Mouse (Mus musculus): Measurements from ENCODE around the gene Cd3eap.

Cd3eap gene

DNA sequence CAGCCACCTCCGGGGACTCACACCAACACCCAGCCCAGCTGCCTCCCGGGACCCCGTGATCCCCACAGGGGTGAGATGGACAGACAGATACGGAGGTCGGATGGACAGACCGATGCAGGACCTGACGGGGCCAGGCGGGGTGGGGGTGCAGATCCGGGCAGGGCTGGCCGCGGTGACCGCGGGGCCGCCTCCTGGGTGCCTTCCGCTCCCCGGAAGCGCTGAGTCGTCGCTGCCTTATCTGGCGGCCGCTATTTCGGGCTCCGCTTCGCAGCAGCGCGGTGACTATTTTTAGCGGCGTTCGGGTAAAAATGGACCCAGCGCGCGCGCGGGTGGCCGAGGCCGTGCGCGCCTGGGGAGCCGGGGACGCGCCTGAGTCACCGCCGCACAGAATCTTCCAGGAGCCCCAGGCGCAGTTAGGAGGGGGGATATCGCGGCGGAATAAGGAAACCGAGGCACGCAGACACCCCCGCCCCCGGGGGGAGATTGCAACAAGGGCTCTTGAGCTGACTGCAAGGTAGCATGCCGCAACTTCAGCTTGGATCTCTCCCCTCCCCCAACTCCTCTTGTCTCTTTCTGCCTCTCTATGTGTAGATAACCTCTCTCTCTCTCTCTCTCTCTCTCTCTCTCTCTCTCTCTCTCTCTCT is 26.5 kb downstream of the Cd3eap start:
- no peak for DNase-seq (ENCODE audit: low read depth, low spot score)

DNA sequence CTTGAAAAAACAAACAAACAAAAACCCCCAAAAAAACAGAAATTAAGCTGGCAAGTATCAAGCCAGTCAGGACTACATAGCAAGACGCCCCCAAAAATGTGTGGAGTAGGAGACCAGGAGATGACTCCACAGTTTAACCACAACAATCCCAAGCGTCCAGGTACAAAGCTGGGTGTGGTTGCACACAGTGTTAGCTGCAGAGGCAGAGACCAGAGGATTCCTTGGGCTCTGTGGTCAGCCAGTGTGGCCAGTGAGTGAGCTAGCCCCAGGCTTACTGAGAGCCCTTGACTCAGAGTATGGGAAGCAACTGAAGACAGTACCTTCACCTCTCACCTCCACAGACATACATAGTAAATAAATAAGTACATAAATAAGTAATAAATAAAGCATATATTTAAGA is 27.4 kb downstream of the Cd3eap start:
- DNase-seq (ENCODE audit: low read depth, low spot score), result no peak

DNA sequence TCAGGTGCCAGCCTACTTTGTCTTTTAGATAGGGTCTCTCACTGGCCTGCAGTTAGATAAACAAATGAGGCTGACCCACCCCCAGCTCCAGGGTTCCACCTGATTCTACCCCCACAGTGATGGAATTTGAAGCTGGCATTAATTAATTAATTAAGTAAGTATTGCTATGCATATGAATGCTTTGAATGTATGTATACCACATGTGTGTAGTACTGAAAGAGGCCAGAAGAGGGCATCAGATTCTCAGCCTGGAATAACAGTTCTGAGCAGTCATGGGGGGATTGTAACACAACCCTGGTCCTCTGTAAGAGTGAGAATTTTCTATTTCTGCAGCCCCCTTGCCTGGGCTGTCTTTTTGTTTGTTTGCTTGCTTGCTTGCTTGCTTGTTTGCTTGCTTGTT is 30.9 kb downstream of the Cd3eap start:
- peak; percentile 61 for DNase-seq (ENCODE audit: low read depth, low spot score)

DNA sequence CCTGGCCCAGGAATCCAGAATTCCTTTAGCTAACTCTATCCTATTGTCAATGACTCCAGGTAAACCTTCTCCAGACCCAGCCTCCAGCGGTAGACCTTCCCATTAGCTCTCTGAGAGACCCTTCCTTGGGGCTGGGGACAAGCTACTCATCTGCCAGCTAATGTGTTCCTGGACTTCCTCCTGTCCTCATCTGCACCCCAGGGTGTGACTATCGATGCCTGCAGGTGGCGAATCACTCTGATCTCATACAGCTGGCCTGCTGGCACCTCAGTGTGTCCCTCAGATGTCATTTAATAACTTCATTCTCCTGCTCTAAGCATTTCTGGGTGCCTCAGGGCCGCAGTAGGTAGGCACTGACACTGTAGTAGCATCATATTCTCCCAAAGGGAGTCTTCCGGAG is 31.5 kb downstream of the Cd3eap start:
- DNase-seq (ENCODE audit: low read depth, low spot score), result no peak

DNA sequence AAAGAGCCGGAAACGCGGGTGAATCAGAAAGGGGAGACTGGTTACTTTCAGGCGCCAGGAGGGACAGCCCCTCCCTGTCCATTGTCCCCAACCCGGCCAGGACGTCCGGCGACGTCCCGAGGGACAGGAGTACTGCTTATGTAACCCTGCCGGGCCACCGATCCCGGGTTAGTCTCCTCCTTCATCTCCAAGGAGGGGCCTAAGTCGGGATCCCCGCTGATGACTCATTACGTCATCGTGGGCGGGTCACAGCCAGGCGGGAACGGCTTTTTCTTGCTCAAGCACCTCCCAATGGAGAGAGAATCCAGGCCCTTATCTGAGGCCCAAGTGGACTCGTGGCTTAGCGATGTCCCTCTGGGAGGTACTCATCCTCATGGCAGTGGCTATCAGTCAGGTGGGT is 32.2 kb downstream of the Cd3eap start:
- peak; percentile 89 for DNase-seq (ENCODE audit: low read depth, low spot score)

DNA sequence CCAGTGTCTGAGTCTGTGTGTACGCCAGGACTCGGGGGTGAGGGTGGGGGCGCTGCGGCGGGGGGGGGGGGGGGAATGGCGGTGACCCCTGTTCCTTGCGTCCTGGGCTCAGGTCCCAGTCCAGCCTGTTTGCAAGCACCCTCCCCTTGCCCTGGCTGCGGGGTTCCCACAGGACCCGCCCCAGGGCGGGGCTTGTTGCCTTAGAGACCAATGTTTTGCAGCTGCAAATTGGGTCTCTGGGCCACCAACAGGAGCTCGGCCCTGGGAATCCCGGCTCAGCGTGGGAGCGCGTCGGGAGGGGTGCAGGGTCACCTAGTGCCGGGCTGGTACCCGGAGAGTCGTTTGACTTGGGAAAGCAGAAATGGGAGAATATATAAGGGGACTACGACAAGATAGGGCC is 32.9 kb downstream of the Cd3eap start:
- DNase-seq (ENCODE audit: low read depth, low spot score), result peak; percentile 90

DNA sequence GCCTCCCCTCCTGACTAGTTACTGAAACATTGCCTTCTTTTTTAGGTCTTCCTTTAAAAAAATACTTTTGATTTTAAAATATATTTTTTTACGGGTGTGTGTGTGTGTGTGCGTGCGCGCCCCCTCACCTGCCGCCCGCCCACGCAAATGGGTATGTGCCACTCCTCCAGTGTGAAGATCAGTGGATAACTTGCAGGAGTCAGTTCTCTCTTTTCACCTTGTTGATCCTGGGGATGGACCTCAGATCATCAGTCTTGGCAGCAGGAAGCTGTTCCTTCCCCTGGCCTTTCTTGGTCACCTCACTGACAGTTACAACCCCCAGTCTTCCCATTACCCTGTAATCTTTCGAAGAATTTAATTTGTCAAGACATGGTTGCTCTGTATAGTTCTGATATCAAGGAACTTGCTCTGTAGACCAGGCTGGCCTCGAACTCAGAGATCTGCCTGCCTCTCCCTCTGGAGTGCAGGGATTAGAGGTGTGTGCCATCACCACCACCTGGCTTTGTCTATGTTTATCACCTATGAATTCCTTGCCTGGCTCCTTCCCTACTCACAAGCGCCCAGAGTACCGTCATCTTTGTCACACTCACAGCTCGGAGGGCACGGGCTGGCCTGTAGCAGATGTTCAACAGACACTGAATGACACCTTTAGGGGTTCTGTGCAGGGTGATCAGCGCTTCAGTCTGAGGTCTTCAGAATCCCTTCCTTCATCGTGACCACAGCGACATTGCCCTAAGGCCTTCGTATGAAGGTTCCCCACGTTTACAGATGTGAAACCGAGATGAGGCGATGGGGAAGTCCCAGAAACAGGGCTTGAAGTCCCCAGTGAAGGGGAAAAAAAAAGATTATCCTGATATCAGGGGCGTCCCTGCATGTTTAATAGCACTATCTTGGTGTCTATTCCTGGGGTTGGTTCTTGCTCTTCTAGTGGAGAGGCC is 33.8 kb downstream of the Cd3eap start:
- no peak for DNase-seq (ENCODE audit: low read depth, low spot score)

DNA sequence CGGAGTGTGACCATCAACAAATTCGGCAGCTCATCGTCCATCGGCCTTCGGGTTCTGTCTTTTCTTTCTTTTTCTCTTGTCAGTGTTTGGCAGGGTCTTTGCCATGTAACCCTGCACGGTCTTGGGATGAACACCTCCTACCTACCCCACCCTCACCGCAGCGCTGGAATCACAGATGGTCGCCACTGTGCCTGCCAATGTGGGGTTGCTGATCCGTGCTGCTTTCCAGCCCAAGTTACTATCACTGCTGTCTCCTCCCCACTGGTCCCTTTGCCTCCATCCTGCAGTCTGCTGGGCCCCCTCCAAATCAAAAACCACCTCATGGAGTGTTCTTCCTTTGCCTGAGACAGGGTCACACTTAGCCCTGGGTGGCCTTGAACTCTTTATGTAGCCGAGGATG is 35.1 kb downstream of the Cd3eap start:
- no peak for DNase-seq (ENCODE audit: low read depth, low spot score)

DNA sequence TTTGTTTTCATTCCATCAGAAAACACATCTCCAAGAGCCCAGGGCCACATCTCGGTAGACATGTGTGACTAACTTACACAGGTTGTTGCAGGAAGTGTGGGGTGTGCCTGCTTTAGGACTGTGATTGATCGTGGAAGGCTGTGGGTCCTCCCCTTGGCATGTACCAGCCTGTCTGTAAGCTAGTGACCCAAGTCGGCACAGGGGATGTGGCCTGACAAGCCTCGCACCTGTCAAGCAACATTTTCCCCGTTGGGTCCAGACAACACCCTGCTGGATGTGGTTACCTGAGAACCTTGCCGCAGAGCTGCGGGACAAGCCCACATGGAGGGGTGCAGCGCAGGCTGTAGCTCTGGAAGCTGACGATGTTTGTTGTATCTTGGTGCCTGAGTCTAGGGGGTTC is 36.8 kb downstream of the Cd3eap start:
- DNase-seq (ENCODE audit: low read depth, low spot score), result no peak

DNA sequence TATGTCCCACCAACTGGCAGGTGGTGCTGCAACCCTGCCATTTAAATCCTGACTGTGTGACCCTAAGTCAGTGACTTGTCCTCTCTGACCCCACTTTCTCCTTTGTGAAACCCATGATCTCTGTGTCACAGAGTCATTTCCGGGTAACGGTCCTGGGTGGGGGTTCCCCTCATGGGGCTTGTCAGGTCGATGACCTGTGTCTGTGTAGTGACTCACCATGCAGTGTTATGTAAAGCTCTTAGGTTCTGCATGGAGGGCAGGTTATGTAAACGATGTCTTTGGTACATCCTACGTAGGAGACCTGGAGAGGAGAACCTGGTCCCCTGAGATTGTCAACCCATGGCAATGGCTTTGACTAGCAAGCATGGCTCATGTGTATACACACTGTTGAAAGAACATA is 37.8 kb downstream of the Cd3eap start:
- no peak for DNase-seq (ENCODE audit: low read depth, low spot score)

DNA sequence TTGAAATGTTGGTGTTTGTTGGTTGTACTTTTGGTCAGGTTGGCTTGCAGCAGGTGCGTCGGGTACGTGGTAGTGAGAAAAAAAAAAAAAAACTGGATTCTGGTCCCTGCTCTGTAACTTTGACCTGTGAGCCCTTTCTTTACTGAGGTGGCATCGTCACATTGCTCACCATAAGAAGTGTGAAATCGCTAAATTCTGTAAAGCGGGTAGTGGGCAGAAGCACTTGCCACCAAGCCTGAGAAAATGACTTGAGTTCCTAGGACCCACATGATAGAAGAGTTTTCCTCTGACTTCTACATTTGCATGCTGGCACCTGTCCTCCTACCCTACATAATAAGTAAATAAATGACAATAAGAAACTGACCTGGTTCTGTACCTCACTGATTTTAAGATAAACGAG is 38.6 kb downstream of the Cd3eap start:
- DNase-seq (ENCODE audit: low read depth, low spot score), result no peak

DNA sequence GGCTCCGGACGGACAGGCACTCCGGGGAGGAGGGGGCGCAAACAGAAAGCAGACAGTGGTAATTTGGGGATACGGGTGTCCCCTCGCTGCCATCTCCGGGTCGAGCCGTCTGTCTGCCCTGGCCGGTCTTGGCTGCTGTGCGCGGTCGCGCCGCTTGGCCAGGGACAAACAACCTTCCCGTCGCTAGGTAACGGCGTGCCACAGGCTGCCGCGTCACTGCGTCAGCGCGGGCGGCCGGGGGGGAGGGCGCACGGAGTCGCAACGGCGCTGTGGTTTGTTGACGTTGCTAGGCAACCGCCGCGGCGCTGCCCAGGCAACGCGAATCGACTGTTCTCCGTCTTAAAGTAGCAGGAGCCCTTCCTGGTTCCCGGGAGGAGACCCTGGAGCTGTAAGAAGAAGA is 39.4 kb downstream of the Cd3eap start:
- DNase-seq (ENCODE audit: low read depth, low spot score), result peak; percentile 97

DNA sequence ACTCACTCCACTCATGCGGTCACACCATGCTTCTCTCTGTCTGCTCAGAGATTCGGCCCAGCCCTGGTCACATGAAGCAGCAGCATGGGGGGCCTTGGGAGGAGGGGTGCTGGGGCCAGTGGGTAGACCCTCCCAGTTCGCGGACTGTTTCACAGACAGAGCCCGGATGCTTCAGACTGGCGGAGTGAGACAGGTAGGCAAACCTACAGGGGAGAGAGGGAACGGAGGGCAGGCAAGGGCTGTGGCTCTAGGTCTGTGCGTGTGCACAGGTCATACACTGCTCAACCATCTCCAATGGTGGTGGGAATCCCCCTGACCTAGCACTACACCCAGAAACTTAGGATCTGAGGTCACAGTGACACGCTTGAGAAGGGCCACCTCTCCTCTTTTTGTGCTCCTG is 39.8 kb downstream of the Cd3eap start:
- no peak for DNase-seq (ENCODE audit: low read depth, low spot score)

DNA sequence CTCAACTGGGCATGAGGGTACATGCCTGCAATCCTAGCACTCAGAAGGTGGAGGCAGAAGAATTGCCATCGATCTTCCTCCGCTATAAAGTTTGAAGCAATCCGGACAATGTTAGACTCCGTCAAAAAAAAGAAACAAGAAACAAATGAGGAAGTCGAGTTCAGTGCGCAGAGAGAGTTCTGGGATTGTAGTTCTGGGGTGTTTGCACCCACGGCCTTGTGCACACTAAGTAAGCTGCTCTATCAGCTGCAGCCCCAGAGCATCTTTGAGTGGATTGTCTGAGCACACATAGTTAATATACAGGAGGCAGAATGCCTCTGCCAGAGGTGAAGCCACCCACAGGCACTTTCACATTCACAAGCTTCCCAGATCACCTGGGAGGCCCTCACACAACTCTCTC is 40.6 kb downstream of the Cd3eap start:
- DNase-seq (ENCODE audit: low read depth, low spot score), result no peak

DNA sequence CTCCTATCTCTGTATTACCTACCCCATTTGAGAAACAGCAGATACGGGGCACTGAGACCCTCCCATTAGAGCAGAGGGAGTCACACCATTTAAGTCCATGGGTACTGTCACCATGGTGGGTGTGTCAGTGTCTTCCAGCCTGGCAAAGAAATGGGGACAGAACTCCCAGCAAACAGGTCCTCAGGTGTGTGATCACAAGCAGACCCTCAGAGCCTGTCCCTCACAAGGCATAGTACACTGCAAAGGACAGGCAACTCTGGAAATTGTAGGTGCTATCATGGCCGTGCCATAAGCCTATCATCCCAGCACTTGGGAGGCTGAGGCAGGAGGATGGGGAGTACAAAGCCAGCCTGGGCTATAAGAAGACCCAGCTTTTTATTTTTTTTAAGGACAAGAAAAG is 41.1 kb downstream of the Cd3eap start:
- no peak for DNase-seq (ENCODE audit: low read depth, low spot score)

DNA sequence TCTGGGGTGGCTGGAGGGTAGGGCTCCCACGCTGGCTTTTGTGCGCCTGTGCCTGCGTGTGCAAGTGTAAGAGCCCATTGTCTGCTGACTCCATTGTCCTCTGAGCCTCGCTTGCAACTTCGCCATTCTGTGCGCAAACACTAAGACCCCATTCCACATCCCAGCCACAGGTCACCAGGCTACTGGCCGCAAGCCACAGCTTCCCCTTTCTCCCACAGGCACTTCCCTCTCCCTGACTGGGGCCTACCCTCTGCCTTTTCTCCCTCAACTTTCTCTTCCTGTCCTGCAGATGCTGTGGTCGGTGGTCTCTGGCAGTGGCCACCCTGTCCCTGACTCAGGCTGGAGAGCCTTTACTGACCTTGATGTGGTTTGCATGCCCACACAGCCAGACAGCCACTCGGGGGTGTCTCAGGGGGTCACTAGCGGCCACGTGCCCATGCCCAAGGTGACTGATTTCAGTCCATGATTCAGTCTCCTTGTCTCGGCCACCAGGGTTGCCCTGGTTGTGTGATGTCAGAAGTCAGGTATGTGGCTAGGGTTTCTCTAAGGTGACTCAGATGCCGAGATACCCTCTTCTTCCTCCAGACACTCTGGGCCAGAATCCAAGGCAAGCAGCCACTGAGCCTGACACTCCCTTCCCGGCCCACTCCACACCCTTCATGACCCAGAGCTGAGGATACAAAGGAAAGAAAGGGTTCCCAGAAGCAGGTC is 42.7 kb downstream of the Cd3eap start:
- no peak for DNase-seq (ENCODE audit: low read depth, low spot score)

DNA sequence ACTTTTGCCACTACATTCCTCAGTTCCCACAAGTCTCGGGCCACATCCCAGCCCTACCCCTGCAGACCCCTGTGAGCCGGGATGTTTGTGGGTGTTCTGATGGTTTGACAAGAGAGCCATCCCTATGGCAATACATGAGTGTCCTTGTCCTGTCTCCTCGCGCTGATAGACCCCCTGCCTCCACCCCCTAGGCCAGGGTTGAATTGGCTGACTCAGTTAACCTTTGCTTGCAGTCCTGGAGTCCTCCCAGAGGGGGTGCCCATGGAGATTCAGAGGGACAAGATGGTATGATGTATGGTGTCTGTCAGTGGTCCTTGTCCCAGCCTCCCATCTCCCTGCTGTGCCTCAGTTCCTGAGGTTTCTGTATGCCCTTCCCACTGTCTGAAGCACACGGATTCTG is 45.2 kb downstream of the Cd3eap start:
- no peak for DNase-seq (ENCODE audit: low read depth, low spot score)

DNA sequence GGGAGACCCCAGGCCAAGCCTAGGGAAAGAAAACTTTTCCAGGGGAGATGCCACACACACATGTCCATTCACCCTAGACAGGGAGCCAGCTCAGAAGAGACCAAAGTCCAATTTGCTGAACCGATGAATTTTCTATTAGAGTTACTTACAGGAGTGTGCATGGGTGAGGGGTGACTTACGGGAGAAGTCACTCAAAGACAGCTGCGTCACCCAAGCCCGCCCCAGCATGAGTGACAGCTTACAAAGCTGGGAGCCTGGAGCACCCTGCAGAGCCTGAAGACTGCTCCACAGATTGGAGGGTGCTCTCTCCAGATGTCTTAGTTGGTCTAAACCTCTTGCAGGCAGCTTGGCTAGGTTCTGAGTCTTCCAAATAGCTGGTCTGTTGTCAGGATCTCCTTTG is 47.3 kb downstream of the Cd3eap start:
- DNase-seq (ENCODE audit: low read depth, low spot score), result no peak

DNA sequence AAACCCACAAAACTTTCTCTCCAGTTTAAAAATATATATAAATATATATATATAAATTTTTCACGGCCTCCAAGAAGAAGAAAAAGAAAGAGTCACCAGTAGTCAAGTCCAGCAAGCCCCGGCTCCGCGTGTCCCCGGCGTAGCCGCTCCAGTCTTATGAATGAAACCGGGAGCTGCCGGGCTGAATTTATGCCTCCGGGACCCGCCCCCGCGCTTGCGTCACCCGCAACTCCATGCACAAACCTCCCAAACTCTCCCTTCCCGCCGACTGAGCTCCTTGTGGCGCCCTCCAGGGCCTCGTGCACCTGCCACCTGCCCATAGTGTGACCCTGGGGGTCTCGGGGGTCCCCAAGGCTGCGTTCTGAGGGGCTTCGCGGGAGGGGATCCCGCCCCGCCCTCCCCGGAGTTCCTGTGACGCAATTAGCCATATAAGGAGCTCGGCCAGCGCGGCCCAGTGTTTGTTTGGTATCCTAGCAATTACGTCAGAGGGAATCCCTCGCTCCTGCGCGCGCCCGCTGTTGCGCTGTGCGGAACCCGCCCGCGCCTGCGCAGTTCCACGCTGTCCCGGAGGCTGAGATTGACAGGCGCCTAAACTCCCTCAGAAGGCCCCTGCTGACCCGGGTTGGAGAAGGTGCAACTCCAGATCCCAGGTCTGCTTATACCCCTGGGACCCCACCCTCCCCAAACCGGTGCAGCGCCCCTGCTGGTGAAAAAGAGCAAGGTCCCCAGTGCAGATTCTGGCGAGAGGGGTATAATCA is 49.2 kb downstream of the Cd3eap start, which contains the start of gene Fosb:
TSS of gene Fosb (minus strand) at position 168 of the 758 bp plus-strand sequence.
- peak; percentile 96 for DNase-seq (ENCODE audit: low read depth, low spot score)

DNA sequence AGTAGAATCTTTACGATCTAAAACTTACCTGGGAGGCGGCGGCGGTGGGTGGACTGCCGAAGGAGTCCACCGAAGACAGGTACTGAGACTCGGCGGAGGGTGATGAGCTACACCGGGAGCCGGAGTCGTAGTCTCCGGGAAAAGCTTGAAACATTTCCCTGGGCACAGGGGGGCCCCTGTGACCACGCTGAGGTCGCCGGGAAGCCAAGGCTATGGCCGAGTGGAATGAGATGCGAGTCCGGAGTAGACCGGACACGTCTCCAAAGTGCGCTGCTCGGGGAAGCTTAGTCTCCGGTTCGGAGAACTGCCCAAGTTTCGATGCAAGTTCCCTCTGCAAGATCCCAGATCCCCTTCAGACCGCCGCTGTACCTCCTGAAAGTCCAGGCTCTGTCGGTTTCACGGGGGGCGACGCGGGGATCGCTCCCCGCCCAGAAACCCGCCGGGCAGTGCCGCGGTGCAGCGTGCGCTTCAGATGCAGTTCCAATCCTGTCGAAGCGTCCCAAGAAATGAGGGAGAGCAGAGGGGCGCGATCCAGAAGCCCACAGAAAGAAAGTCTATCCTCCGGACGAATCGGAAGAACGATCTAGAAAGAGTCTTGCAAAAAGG is 49.9 kb downstream of the Cd3eap start:
- DNase-seq (ENCODE audit: low read depth, low spot score), result no peak

Data from R1 (cell line).